Mouse (Mus musculus): ENCODE data around the gene Rhot2.

Rhot2 gene

DNA sequence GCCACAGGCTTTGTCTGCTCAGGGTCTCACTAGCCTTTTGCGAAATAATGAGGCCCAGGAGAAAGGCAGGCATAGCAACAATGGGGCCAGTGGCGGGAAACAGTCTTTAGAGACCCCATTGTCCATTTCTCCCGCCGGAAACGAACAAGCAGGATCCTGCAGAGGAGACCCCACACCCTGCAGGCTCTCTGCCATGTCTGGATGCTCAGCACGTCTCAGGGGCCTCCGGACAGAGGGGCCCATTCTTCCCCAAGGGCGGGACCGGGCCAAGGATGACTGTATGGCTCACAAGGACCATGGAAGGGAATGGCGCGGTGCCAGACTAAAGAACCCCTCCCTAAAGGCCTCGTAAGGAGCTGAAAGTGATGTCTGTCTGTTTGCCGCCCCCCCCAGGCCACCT is 50.5 kb downstream of the Rhot2 start:
- peak; percentile 62 for DNase-seq

DNA sequence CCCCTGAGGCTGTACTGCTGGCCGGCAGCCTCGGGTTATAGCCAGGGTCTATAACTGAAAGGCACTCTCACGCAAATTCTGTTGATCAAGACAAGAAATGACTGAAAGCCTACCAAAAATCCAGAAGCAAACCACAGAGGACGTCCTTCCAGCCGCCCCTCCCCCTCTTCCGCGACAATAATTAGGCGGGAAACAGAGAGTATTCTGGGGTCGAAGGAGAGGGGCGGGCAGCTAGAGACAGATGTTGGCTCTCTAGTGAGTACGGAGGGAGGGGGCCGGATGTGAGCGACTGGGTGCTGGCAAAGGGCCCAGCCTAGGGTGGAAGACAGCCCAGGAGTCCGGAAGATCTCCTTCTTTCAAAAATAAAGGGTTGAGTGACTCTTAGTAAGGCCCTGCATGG is 52.0 kb downstream of the Rhot2 start, which contains the start of gene Fam173a:
TSS of gene Fam173a (minus strand) at position 287 of the 400 bp plus-strand sequence.
- DNase-seq = peak; percentile 92

DNA sequence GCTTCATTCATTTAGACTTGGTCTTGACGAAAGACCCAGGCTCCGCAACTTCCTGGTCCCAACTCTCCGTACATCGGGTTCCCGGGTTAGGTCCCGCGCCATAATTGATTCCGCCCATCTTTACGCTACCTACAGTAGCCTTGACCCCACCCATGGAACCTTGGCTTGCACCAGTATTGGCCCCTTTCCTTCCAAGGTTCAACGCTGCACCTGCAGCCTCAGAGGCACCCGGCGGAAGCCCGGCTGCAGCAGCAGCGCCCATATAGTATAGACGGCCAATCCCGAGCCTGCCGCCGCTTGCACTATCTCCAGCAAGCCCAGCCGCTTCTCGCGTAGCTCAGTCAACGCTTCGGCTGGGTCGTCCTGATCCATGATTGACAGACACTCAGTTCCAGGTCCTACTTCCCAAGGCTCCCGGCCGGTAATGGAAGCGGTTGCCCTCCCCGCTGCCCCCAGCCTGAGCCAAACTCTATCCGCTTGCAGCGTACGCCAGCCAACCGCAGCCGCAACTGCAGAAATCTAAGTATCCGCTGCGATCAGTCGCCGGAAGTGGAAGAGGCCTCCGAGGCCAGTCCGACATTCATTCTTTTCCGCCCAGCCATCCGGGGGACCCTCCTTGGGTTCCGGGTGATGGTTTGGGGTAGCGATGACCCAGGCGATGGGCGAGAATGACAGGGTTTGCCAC is 52.7 kb downstream of the Rhot2 start:
- peak; percentile 93 for DNase-seq

DNA sequence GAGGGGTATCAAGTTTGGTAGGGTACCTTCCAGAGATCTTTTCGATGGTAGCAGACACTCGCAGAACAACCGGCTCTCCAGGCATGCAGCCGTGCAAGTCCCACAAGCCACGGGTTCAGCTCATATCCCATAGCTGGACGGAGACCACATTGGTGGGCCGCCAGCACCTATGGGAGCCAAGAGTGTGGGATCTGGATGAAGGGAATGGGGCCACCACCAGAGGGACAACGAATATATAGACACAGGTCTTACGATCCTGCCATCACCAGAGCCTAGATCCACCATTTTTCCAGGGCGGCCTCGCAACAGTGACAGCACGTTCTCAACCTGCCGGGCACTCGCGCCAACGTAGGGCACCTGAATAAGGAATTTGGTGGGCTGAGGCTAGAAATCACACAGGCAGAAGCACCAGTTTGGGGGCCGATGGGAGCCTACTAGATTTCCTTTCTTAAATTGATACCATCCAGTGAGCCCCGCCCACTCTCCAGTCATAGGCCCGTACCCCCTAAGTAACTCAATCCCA is 53.3 kb downstream of the Rhot2 start:
- peak; percentile 41 for DNase-seq

Measured in retina, postnatal 1 day (tissue).